Mouse (Mus musculus) ovary, adult 18-20 months (tissue): ENCODE data around the gene Lrrfip1.

Experiments used
- DNase-seq: peaks from one replicate; pipeline ENCODE4 v3.0.0; 2022; ENCODE audit warnings: low spot score, mixed read lengths

The Lrrfip1 gene

DNA sequence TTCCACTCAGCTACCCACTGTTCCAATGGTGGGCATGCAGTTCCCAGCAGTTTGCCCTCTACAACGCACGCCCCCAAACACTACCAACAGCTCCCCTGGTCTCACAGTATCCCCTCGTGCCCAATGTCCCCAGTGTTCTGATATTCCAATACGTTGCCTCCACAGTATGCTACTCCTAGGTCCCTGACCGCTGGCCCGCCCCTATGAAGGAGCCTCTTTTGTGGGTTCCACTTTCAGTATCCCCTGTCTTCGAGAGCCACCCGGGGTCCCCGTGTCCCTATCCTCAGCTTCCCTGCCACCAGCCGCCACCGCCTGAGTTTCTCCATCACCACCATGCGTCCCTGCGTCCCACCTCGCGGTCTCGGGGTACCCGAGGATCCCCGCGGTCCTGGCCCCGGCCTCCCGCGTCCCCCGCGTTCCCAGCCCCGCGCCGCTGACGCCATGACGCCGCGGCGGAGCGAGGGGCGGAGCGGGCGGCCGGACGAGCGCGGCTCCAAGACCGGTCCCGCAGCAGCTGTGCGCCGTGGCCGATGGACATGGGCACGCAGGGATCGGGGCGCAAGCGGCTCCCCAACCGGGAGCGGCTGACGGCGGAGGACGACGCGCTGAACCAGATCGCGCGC lies at the start of gene Lrrfip1:
Lrrfip1 (plus strand) TSS at position 470 of the 623 bp plus-strand sequence.
- DNase-seq: no peak

DNA sequence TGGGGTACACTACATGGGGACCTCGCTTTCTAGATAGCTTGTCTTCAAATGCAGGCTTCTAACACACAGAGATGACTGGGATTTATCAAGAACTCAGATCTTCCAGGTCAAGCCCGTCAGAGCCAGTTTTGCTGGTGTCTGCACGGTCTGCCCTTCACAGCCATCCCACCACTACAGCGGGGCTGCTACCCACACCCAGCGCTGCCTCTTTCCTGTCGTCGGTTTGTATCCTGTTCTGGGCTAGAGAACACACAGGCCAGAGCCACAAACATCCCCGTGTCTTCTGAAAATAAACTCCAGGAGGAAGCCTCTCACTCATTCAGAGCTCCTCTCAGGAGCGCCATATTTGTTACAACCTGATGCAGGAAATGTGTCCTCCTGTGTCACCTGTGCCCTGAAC lies 49.2 kb upstream of the Lrrfip1 start:
- DNase-seq: no peak

DNA sequence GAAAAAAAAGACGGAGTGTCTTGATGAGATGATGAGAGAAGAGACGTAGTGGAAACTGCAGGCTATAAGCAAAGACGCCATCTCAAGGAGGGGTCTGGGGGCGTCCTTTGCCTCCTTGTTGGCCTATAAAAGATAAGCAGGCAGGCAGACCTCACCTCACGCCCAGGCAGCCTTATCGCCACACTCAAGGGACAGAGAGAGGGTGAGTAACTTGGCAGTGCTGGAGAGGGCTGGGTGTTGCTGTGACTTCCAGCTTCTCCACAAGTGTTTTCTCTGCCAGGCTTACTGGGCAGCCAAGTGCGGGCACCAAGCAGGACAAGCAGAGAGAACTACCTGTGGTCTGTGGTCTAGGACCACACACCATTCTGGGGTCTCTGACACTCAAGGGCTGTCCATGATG lies 46.9 kb upstream of the Lrrfip1 start:
- no peak for DNase-seq

DNA sequence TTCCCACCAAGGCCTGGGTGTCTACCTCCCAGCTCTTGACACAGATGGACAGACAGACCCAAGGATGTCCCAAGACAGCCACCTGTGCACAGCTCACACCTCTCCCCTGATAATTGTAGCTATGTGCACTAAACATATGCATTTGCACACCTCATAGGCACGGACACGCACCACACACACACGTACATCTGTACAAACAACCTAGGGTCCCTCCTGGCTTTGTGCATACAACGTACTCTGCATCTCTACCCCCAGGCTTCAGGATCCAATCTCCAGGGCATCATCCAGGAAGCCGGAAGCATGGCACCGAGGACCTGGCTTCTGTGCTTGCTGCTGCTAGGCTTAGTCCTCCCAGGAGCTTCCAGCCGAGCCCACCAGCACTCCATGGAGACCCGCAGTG lies 45.7 kb upstream of the Lrrfip1 start, which contains the start of gene Prlh:
Prlh (plus strand) TSS at position 301 of the 400 bp plus-strand sequence.
- DNase-seq: no peak

DNA sequence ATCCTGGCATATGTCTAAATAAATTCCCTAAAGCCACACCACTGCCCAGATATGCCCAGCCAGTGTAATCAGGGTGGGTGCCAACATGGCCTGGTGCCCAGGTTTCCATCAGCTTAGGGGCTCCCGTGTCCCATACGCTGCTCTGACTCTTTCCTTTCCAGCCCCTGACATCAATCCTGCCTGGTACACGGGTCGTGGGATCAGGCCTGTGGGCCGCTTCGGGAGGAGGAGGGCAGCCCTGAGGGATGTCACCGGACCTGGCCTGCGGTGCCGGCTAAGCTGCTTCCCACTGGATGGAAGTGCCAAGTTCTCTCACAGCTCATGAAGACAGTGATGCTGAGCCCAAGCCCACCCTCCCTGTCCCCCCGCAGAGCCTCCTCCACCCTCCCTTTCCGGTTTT lies 44.8 kb upstream of the Lrrfip1 start:
- DNase-seq: no peak

DNA sequence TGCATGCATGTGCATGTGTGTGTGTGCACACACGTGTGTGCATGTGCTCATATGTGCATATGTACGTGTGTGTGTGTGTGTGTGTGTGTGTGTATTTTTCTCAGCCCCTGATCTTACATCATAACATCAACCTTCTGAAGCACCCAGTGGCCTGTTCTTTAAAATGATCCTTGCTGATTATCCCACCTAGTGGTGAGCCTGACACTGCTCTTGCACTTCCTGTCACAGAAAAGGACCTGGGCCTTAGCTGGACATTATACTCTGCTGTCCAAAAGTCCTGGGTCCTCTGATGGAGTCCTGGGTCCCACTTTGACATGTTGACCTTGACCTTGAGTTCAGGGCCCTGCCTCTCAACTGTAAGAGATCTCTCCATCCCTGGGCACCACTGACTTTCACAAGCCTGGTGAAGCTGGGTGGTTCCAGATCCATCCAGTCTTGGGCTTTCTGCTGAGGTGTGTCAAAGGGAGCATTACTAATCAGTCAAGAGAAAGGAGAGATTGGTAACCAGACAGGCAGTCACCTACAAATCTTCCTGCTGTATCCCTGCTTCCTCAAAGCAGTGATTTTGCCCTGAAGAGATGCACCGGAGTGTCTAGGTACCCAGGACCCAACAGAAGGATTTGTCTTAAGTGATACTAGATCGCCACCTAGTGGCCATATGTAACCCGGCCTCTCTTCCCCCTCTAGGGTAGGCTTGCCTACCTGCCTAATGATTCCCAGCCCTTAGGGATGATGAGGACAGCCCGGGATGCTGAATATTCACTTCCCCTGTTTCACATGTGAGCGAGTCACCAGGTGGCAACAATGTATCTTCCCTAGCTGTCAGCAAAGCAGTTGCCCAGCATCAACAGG lies 42.1 kb upstream of the Lrrfip1 start:
- no peak for DNase-seq

DNA sequence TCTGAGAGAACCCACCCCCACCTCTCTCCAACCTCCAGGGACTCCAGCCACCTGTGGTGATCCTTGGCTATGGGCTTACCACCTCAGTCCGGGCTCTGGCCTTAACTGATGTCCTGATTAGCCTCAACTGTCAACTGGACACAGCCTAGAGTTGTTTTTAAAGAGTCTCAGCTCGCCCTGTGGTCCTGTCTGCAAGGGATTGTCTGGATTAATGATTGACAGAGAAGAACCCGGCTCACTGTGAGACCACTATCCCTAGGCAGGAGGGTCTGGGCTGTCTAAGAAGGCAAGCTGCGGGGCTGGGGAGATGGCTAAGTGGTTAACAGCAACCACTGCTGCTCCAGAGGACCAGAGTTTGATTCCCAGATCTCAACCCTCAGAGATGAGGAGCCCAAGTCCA lies 36.0 kb upstream of the Lrrfip1 start:
- DNase-seq: no peak

DNA sequence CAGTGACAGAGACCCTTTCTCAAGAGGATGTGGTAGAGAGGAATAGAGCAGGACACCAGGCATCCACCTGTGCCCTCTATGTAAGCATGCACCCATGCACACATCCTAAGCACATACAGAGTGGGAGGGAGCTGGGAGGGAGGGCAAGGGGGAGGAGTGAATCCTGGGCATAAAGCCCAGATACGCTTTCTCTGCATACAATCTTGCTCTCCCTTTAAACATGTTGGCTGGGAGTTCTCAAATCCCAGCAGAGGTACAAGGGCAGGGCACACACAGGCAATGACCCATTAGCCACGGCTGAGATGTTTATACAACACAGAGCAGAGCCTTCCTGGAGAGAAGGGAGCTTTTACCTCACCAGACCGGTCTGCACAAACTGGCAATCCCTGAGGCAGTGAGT lies 35.5 kb upstream of the Lrrfip1 start:
- no peak for DNase-seq

DNA sequence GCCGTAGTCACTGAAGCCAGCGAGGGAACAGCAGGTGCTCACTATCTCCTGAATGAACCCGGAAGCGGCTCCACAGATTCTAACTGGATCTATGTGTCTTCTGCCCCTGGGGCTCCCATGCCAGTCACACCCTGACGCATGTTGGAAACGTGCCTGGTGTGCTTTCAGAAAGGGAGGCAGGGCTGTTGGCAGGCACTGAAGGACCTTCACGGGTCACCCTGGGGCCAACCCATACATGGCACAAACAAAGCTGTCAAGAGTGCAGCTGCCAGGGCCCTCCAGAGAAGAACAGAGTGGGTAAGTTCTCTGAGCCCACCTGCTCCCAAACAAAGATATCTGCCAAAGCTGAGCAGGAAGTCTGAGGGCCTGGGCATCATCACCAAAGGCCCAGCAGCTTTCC lies 31.0 kb upstream of the Lrrfip1 start:
- peak; percentile 43 for DNase-seq

DNA sequence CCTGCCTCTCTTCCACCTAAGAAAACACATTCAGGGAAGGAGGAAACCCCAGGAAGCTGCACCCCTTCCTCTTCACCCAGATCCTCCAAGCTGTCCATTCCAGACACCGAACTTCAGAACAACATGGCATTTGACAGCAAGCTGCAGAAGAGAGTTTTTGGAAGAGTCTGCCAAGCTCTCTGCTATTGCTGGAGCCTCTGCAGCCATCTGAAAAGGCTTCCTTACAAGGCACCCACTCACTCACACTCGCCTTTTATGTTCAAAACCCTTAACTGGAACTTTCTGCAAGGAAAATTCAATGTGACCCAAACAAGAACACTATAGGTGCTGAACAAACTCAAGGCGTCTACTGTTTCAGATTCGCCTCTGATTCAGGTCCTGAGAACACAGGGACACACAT lies 29.9 kb upstream of the Lrrfip1 start:
- DNase-seq: no peak

DNA sequence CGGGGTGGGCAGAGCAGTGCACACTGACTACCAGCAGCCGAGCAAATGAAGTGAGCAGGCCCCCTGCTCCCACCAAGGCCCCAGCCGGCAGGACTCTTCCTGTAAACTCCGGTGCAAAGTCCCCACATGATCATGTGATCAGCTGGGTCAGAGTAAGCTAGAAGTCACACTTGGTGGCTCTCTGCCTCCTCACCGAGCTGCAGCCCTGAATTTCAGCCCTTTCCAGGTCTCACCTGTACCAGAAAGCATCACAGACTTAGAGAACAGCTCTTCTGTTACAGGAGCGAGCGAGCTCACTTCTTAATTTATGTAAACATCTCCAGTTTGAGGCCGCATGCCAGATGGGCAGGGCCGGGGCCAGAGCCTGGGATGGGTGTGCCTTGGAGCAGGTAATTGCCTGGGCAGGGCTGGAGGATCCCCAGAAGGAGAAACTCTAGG lies 29.2 kb upstream of the Lrrfip1 start, which contains the start of gene Rab17:
Rab17 (minus strand) TSS at position 315 of the 438 bp plus-strand sequence.
- DNase-seq: no peak

DNA sequence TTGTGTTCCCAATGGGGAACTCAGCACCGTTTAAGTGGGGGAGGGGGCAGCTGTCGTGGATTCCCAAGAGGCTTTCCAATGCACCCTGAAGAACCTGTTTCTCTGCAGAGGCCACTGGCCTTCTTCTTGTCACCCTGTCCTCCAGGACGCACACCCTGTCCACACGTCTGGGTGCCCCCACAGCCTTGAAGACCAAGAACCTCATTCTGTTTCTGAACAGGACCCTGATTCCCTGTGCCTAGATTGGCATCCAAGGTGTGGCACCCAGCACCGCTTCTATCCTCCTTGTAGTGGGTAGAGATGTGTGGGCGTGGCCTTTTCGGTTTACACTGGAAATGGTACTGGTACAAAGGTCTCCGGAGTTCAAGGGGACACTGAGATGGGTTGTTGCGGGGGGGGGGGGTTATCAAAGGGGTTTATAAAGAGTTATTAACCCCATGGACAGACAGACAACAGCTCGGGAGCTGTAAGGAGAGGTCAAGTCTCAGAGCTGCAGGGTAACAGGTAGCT lies 28.6 kb upstream of the Lrrfip1 start:
- no peak for DNase-seq

DNA sequence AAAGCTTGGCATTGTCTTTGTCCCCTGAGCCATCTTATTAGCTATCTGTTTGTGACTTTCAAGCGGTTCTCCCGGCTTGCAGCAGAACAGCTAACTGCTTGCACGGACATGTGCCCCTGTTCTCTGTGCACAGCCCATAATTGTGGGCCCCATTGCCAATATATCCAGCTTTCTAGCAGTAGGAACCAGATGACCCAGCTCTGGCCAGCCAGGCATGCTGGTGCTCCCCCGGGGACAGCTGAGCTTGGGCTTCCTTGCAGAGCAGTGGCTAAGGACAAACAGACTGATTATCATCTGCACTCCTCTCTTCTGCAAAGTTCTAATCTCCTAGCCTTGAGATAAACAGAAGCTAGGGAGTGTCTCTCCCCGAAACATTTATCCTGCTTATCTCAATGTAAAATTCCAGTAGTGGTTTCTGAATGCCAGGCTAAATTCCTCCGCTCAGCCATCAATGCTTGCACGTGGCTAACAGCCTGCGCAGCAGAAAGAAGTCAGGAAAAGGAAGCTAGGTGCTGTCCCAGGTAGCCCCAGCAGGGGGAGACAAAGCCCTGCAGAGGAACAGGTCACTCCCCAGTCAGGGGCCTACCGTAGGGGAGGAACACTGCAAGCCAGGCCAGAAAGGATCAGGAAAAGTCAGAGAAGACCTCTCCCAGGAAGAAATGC lies 25.5 kb upstream of the Lrrfip1 start:
- DNase-seq: peak; percentile 86

DNA sequence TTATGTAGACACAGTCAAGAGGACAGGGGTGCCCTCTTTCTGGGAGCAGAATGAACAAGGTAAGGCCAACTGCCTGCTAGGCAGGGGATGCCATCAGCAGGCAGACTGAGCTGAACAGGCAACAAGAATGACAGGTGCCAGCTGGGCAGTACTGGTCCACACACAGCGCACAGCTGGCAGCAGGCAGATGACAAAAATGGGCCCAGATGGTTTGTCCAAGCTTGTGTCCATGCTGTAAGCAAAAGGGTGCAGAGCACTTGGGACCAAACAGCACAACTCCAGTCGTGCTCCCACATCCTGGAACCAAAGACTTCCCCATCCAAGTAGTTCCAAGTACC lies 25.0 kb upstream of the Lrrfip1 start:
- no peak for DNase-seq

DNA sequence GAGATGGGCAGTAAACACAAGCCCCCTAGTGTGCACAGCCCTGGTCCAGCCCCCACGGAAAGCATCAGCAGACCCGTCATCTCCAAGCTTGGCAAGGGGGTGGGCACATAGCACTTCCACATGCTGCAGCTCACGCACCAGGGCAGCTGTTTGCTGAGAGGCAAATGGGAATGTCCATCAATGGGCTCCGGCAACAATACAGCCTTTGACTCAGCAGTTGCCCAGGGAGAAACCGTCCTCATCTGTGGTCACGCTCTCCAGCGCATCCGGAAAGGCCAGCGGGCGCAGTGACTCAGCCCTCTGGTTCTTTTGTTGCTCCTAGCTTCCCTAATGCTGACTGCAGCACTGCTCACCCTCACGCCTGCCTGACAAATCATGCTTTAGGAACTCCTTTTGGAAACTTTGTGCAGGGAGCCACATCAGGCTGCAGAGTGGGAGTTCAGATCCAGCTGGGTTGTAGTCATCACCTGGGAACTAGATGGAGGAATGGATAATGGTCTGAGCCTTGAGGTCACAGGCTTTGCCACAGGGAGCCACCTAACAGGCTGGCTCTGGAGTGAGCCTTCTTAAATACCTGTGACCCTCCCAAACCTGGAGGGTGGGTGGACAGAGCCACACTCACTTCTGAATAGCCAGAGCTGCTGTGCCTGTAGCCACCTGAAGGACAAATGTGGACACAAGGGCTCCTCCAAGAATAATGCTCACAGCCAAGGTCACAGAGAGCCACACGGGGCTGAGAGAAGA lies 23.5 kb upstream of the Lrrfip1 start:
- peak; percentile 46 for DNase-seq

DNA sequence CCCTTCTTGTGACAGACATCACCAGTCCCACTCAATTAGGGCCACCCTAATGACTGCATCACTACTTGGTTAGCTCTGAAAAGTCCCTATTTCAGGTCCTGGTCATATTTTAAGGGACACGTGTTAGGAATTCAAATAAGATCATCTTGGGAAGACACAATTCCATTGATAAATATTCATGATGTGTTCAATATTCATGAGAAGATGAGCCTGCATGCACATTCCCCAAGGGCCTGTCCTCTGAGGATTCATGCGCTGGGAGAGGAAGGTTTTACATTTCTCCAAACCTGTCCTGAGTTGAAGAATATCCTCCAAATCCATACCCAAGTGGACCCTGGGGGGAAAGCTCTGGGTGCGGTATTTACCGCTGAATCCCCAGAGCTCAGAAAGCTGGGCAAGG lies 22.6 kb upstream of the Lrrfip1 start:
- no peak for DNase-seq

DNA sequence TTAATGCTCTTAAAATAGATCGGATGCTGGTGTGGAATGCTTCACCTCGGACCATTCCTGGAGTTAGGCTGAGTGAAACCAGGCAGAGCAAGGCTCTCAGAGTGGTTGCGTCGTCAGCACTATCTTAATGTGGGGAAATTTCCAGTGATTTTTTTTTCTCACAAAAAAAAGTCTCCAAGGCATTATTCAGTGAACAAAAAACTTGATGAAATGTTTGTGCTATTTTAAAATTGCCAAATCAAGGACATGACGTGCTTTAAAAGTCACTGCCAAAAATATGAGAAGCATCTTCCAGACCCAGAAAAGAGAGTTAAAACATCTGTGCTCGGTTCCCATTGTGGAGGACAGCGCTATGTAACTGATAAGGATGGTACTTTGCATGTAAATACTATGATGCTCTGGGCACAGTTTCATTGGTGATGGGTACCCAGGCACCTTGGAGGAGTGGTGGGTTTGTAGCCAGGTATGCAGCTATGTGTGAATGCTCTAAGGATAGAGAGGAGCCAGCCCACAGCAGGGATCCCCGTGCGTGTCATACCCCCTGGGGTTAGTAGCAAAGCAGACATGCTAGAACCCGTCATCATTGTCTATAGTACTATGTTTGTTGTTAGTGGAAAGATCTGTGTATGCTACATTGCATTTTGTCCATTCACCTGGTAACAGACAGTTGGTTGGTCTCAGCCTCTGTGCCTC lies 17.8 kb upstream of the Lrrfip1 start:
- DNase-seq: no peak

DNA sequence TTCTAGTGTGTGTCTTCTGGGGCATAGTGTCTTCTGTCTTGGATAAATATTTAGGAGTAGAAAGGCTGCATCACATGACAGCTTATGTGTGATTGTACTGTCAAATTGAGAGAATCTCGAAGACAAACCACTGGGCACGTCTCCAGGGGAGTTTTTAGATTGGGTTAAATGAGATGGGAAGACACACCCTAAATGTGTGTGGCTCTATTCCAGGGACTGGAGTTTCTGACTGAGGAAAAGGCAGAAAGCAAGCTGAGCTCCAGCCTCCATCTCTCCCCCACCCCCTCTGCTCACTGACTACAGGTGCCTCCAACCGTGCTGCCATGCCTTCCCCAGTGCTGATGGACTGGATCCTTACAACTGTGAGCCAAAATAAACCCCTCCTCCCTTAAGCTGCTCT lies 17.2 kb upstream of the Lrrfip1 start:
- DNase-seq: no peak

DNA sequence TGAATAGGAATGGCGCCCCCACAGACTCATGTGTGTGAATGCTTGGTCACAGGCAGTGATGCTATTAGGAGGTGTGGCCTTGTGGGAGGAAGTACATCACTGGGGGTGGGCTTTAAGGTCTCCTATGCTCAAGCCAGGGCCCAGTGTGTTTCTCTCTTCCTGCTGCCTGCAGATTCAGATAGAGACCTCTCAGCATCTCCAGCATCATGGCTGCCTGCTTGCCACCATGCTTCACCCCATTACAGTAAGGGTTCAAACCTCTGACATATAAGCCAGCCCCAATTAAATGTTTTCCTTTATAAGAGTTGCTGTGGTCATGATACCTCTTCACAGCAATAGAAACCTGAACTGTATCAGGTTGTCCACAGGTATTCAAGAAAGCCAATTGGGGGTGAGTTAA lies 2.6 kb upstream of the Lrrfip1 start:
- no peak for DNase-seq

DNA sequence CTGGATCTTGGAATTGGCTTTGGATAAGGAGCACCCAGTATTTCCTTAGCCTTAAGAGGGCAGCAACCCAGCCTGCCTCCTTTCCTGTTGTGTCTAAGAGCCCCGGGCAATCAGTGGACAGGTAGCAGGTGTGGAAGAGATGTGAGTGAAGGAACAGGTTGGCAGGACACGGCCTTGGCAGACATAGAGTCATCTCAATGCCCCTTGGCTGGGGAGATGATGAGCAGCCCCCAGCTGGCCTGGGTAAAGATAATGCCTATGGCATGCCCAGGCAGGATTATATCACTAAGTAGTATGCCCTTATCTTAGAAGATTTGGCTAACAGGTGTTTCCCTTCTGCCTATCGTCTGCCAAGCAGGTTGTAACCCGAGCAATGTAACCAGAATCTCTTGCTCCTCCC lies 1.4 kb upstream of the Lrrfip1 start:
- DNase-seq: no peak

DNA sequence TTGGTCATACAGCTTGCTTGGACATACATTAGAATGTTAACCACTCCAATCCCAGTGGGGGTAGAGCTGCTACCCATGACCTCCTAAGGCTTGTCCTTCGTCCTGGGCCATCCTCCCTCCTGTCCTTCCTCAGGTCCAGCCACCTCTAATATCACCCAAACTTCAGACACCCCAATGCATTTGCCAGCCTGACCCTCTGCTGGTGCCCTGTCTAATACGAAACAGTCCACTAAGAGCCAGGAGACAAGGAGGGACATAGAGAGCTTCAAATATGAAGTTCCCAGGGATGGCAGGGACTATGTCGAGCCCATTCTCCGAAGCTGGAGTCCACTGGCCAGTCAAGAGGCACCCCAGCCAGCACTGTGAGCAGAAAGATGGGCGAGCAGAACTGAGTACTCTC lies 896 bp upstream of the Lrrfip1 start:
- no peak for DNase-seq
